12 mouse cellular contexts compared by ENCODE assay signal in the genomic region with DNA sequence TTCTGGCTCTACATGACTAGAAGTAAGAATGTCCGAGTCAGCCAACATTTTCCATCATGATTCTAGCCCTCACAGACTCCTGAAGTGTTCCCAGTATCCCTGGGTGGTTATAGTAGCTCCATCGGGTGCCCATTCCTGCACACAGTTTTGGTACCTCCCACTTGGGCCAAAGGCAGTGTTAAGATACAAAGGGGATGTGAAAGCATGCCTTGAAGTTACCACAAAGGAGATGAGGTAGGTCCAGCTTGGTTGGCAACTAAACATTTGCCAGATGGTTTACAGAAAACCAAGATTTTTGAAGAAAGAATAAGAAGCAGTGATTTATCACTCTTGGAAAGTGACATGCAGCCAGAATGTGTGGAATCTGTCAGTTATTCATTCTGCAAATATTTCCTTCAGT. TPM values are rescaled to one million over a fixed set of nuclear protein-coding genes. Genes with fewer than 3 reads are reported as not detected.
"Had no signal": no experiment of that assay in that cellular context is flagged by ENCODE, and none has a peak within 500 bp of the region (broad histone marks: within the 10 kb centered on the region; RNA-seq: fewer than 3 reads in every experiment).

No protein-coding gene starts in this region.

- DNase-seq: kidney, adult 2 months; kidney, postnatal 10 days; kidney, postnatal 36 days; layer of hippocampus, adult 9-11 months; layer of hippocampus, postnatal 36 days; liver, embryonic 13.5 days; lung, adult 2 months; retina, postnatal 1 day; thymus, adult 18-20 months; thymus, postnatal 36 days had no signal

RNA-seq across cellular contexts. Expression of a gene that starts 53.5 kb away (rescaled TPM):
- total RNA-seq: monocyte, adult 5-6 weeks; neutrophil, adult 5-6 weeks had no signal
